Mouse (Mus musculus): ENCODE measurements around the gene Palmd. TPM values are rescaled to one million over a fixed set of nuclear protein-coding genes. Genes with fewer than 3 reads are reported as not detected.
A peak's percentile ranks its signal among the peaks of the same experiment; 100 is the strongest.

Palmd gene
- polyA plus RNA-seq, 1 experiment from 2014 or later: 9.2 TPM

DNA sequence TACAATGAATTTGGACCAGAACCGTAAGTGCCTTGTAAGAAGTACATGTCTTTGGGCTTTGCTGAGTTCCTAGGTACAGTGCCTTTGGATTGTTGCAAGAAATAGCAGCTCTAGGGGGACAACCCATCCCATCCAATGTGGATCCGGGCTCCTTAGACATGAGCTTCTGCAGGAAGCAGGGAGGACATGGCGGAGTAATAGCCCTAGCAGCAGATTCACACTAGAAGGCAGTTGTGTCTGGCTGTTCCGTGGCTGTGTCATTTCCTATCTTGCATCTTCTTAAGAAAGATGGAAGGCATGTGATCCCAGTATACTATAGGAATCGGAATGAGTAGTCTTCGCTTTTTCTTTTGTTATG lies 76.6 kb downstream of the Palmd start:
- Histone ChIP-seq H3K27me3 (ENCODE audit: control insufficient read depth, insufficient read depth, low read depth, low read length) (no peaks in the 10 kb centered on the region), H3K9ac (ENCODE audit: low read depth, low read length) (no peak overlapping the region), H3K4me2 (ENCODE audit: low read length) (peak overlapping the region; percentile 19; the same call in 1 of the 2 replicates), H3K27ac (ENCODE audit: low read length) (no peak overlapping the region), H3K9me3 (replicated peaks; ENCODE audit: control insufficient read depth, low read length, poor library complexity, severe bottlenecking) (no peaks in the 10 kb centered on the region), H3K36me3 (ENCODE audit: control insufficient read depth, insufficient read depth, low read length) (no peaks in the 10 kb centered on the region), H3K4me3 (ENCODE audit: low read depth, low read length) (no peak overlapping the region), H3K4me1 (ENCODE audit: control insufficient read depth, insufficient read depth, low read length) (peaks cover 4% of the 10 kb centered on the region; the same call in 1 of the 2 replicates)
- 80% methylated on average over 6 of the region's 6 CpGs for WGBS
- peak; percentile 41; the same call in 1 of the 2 replicates for ATAC-seq

GRCm38 (mm10) chr3:116891436-116892205 lies 77.2 kb downstream of the Palmd start:
- Histone ChIP-seq H3K4me1 (ENCODE audit: control insufficient read depth, insufficient read depth, low read length) (peaks cover 4% of the 10 kb centered on the region; the same call in 1 of the 2 replicates), H3K4me2 (ENCODE audit: low read length) (peak overlapping the region; percentile 19; the same call in 1 of the 2 replicates), H3K36me3 (ENCODE audit: control insufficient read depth, insufficient read depth, low read length) (no peaks in the 10 kb centered on the region), H3K9me3 (replicated peaks; ENCODE audit: control insufficient read depth, low read length, poor library complexity, severe bottlenecking) (no peaks in the 10 kb centered on the region), H3K4me3 (ENCODE audit: low read depth, low read length) (no peak overlapping the region), H3K27me3 (ENCODE audit: control insufficient read depth, insufficient read depth, low read depth, low read length) (no peaks in the 10 kb centered on the region), H3K9ac (ENCODE audit: low read depth, low read length) (no peak overlapping the region), H3K27ac (ENCODE audit: low read length) (no peak overlapping the region)
- whole genome bisulfite sequencing: 49% methylated on average over 17 of the region's 17 CpGs
- ATAC-seq: peak; percentile 66

- no peak overlapping the region for H3K9ac ChIP-seq (ENCODE audit: low read depth, low read length)
- no peaks in the 10 kb centered on the region for H3K27me3 ChIP-seq (ENCODE audit: control insufficient read depth, insufficient read depth, low read depth, low read length)
- H3K36me3 ChIP-seq (ENCODE audit: control insufficient read depth, insufficient read depth, low read length): no peaks in the 10 kb centered on the region
- no peak overlapping the region for H3K4me3 ChIP-seq (ENCODE audit: low read depth, low read length)
- 97% methylated on average over 4 of the region's 4 CpGs for WGBS
- no peak overlapping the region for H3K27ac ChIP-seq (ENCODE audit: low read length)
- H3K9me3 ChIP-seq (replicated peaks; ENCODE audit: control insufficient read depth, low read length, poor library complexity, severe bottlenecking): no peaks in the 10 kb centered on the region
- no peak overlapping the region for H3K4me2 ChIP-seq (ENCODE audit: low read length)
- peaks cover 4% of the 10 kb centered on the region; the same call in 1 of the 2 replicates for H3K4me1 ChIP-seq (ENCODE audit: control insufficient read depth, insufficient read depth, low read length)
- ATAC-seq: no peak
Measured at GRCm38 (mm10) chr3:116890576-116890975, 78.2 kb downstream of the Palmd start.

GRCm38 (mm10) chr3:116889358-116889757 lies 79.4 kb downstream of the Palmd start:
- no peak overlapping the region for H3K4me2 ChIP-seq (ENCODE audit: low read length)

DNA sequence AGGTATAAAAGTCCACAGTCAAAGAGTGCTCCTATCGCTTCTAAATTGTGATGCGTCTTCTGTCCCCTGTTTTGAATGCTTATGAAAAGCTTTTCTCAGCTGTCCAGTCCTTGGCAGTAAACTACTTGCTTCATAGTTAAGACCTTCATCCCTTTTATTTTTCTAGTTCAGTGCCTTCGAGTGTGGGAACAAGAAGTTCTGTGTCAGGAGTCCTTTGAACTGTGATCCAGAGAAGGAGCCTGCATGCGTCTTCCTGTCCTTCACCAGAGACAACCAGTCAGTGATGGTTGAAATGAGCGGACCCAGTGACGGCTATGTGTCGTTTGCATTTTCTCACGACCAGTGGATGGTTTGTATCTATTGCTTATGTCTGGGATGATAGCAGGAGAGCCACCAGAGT lies 83.8 kb downstream of the Palmd start:
- Histone ChIP-seq H3K9me3 (replicated peaks; ENCODE audit: control insufficient read depth, low read length, poor library complexity, severe bottlenecking) (no peaks in the 10 kb centered on the region), H3K36me3 (ENCODE audit: control insufficient read depth, insufficient read depth, low read length) (no peaks in the 10 kb centered on the region), H3K27ac (ENCODE audit: low read length) (no peak overlapping the region), H3K27me3 (ENCODE audit: control insufficient read depth, insufficient read depth, low read depth, low read length) (no peaks in the 10 kb centered on the region), H3K4me3 (ENCODE audit: low read depth, low read length) (no peak overlapping the region), H3K4me1 (ENCODE audit: control insufficient read depth, insufficient read depth, low read length) (no peaks in the 10 kb centered on the region), H3K4me2 (ENCODE audit: low read length) (no peak overlapping the region), H3K9ac (ENCODE audit: low read depth, low read length) (no peak overlapping the region)
- 91% methylated on average over 8 of the region's 8 CpGs for WGBS
- ATAC-seq: no peak

More at GRCm38 (mm10) chr3:116889358-116889757, 79.4 kb downstream of the Palmd start:
- Histone ChIP-seq H3K4me3 (ENCODE audit: low read depth, low read length) (no peak overlapping the region), H3K36me3 (ENCODE audit: control insufficient read depth, insufficient read depth, low read length) (no peaks in the 10 kb centered on the region), H3K27ac (ENCODE audit: low read length) (no peak overlapping the region), H3K9ac (ENCODE audit: low read depth, low read length) (no peak overlapping the region), H3K9me3 (replicated peaks; ENCODE audit: control insufficient read depth, low read length, poor library complexity, severe bottlenecking) (no peaks in the 10 kb centered on the region), H3K4me1 (ENCODE audit: control insufficient read depth, insufficient read depth, low read length) (peaks cover 4% of the 10 kb centered on the region; the same call in 1 of the 2 replicates), H3K27me3 (ENCODE audit: control insufficient read depth, insufficient read depth, low read depth, low read length) (no peaks in the 10 kb centered on the region)
- ATAC-seq: no peak
- whole genome bisulfite sequencing: 90% methylated on average over 7 of the region's 7 CpGs

- Histone ChIP-seq H3K9me3 (replicated peaks; ENCODE audit: control insufficient read depth, low read length, poor library complexity, severe bottlenecking) (no peaks in the 10 kb centered on the region), H3K4me1 (ENCODE audit: control insufficient read depth, insufficient read depth, low read length) (no peaks in the 10 kb centered on the region)
- 90% methylated on average over 14 of the region's 14 CpGs for WGBS
Measured at GRCm38 (mm10) chr3:116882221-116882960, 86.4 kb downstream of the Palmd start.

GRCm38 (mm10) chr3:116870372-116870771 lies 98.4 kb downstream of the Palmd start:
- no peak overlapping the region for H3K4me3 ChIP-seq (ENCODE audit: low read depth, low read length)
- no peak overlapping the region for H3K9ac ChIP-seq (ENCODE audit: low read depth, low read length)
- no peak overlapping the region for H3K4me2 ChIP-seq (ENCODE audit: low read length)
- no peaks in the 10 kb centered on the region for H3K36me3 ChIP-seq (ENCODE audit: control insufficient read depth, insufficient read depth, low read length)
- no peaks in the 10 kb centered on the region for H3K27me3 ChIP-seq (ENCODE audit: control insufficient read depth, insufficient read depth, low read depth, low read length)
- no peak overlapping the region for H3K27ac ChIP-seq (ENCODE audit: low read length)
- ATAC-seq: no peak
- no peaks in the 10 kb centered on the region for H3K9me3 ChIP-seq (replicated peaks; ENCODE audit: control insufficient read depth, low read length, poor library complexity, severe bottlenecking)
- 32% methylated on average over 3 of the region's 3 CpGs for WGBS
- no peaks in the 10 kb centered on the region for H3K4me1 ChIP-seq (ENCODE audit: control insufficient read depth, insufficient read depth, low read length)

More at GRCm38 (mm10) chr3:116882221-116882960, 86.4 kb downstream of the Palmd start:
- no peak overlapping the region for H3K9ac ChIP-seq (ENCODE audit: low read depth, low read length)
- H3K4me3 ChIP-seq (ENCODE audit: low read depth, low read length): no peak overlapping the region
- no peak overlapping the region for H3K27ac ChIP-seq (ENCODE audit: low read length)
- no peak for ATAC-seq
- H3K27me3 ChIP-seq (ENCODE audit: control insufficient read depth, insufficient read depth, low read depth, low read length): no peaks in the 10 kb centered on the region
- no peaks in the 10 kb centered on the region for H3K36me3 ChIP-seq (ENCODE audit: control insufficient read depth, insufficient read depth, low read length)
- no peak overlapping the region for H3K4me2 ChIP-seq (ENCODE audit: low read length)

Measured in midbrain, embryonic 16.5 days (tissue).